Mouse (Mus musculus) kidney, embryonic 16.5 days (tissue): ENCODE data around the gene Fkbp1a. TPM values are rescaled to one million over a fixed set of nuclear protein-coding genes. Genes with fewer than 3 reads are reported as not detected.
A peak's percentile ranks its signal among the peaks of the same experiment; 100 is the strongest.

Experiments used
- ATAC-seq: fragments of 200-750 bp; cut with Nextera tagmentation; 2 replicates; pipeline ENCODE4 v1.8.0; 2017; ENCODE audit warnings: moderate TSS enrichment; ENCODE audit not compliant: low FRiP score, low TSS enrichment
- H3K27ac ChIP-seq: fragments of 300-500 bp; sonication (generic); 2 replicates; pipeline ENCODE4 v1.5.1; 2014; ENCODE audit warnings: low read length
- H3K27me3 ChIP-seq: fragments of 300-500 bp; sonication (generic); 2 replicates; pipeline ENCODE4 v1.6.1; 2014; ENCODE audit warnings: low read length, control low read depth, mixed read lengths; ENCODE audit not compliant: insufficient read depth
- H3K36me3 ChIP-seq: fragments of 300-500 bp; sonication (generic); 2 replicates; pipeline ENCODE4 v1.6.1; 2014; ENCODE audit warnings: low read length, control low read depth, mixed read lengths; ENCODE audit not compliant: insufficient read depth
- H3K4me1 ChIP-seq: fragments of 300-500 bp; sonication (generic); 2 replicates; pipeline ENCODE4 v1.6.1; 2014; ENCODE audit warnings: low read length, control low read depth, mixed read lengths; ENCODE audit not compliant: insufficient read depth
- H3K4me2 ChIP-seq: fragments of 300-500 bp; sonication (generic); replicated peaks from 2 replicates; pipeline ENCODE4 v1.6.1; 2014; ENCODE audit warnings: low read depth, low read length
- H3K4me3 ChIP-seq: fragments of 300-500 bp; sonication (generic); 2 replicates; pipeline ENCODE4 v1.5.1; 2014; ENCODE audit warnings: mild to moderate bottlenecking, low read length
- H3K9ac ChIP-seq: fragments of 300-500 bp; sonication (generic); replicated peaks from 2 replicates; pipeline ENCODE4 v1.6.1; 2014; ENCODE audit warnings: low read length
- H3K9me3 ChIP-seq: fragments of 300-500 bp; sonication (generic); 2 replicates; pipeline ENCODE4 v1.6.1; 2016; ENCODE audit warnings: low read length, control low read depth
- WGBS: fragments of 180-500 bp; shearing (Covaris S2); extraction: QIAGEN DNeasy Blood & Tissue Kit; methylation state at CpG from one replicate; pipeline ENCODE4 v1.1.7; 2014; 5-methylcytosine and 5-hydroxymethylcytosine counted together
- polyA plus RNA-seq: library from polyadenylated mRNA; unstranded; fragments of >200 nt; fragmentation: Nextera tagmentation; extraction: Ambion mirVana; gene quantifications from 2 replicates; pipeline ENCODE4 v1.2.1, GENCODE M21; 2015

Gene Fkbp1a
- polyA plus RNA-seq = 723 and 752 TPM in 2 replicates

DNA sequence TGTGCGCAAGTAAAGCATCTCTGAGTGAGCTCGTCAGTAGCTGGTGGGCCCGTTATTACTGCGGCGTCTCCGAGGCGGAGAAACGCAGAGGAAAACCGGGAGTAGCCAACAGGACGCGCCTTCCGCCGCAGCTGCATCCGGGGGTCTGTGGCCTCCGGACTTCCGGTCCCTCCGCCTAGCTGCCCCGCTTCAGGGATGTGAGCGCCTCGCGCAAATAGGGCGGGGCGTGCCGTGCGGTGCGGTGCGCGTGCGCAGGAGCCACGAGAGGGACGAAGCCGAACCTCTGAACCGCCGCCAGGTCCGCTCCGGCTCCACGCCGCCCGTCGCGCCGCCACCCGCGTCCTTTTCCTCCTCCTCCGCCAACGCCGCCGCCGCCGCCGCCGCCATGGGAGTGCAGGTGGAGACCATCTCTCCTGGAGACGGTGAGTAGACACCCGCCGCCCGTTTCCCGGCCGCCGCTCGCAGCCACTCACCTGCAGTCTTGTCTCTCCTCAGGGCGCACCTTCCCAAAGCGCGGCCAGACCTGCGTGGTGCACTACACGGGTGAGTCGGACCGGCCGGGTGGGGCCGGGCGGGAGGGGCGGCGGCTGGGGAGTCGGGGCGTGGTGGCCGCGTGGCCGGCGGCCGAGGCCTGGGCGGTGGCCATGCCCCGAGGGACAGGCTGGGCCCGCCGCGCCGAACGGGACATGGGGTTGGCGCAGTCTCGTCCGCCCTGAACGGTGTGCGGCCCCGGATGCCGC is at the start of gene Fkbp1a:
TSS of gene Fkbp1a (plus strand) at position 161 of the 740 bp plus-strand sequence.
- H3K36me3 ChIP-seq = peaks cover 20% of the 10 kb centered on the region
- under 1% methylated on average over 93 of the region's 93 CpGs for WGBS
- H3K4me1 ChIP-seq = peaks cover 38% of the 10 kb centered on the region
- H3K27ac ChIP-seq = peak within 1 kb of the TSS; percentile 95
- peak within 1 kb of the TSS; percentile 80 for H3K4me2 ChIP-seq
- peak within 1 kb of the TSS; percentile 97 for H3K9ac ChIP-seq
- peak; percentile 96 for ATAC-seq
- H3K4me3 ChIP-seq = peak within 1 kb of the TSS; percentile 89
- H3K27me3 ChIP-seq = no peaks in the 10 kb centered on the region
- H3K9me3 ChIP-seq = no peaks in the 10 kb centered on the region

DNA sequence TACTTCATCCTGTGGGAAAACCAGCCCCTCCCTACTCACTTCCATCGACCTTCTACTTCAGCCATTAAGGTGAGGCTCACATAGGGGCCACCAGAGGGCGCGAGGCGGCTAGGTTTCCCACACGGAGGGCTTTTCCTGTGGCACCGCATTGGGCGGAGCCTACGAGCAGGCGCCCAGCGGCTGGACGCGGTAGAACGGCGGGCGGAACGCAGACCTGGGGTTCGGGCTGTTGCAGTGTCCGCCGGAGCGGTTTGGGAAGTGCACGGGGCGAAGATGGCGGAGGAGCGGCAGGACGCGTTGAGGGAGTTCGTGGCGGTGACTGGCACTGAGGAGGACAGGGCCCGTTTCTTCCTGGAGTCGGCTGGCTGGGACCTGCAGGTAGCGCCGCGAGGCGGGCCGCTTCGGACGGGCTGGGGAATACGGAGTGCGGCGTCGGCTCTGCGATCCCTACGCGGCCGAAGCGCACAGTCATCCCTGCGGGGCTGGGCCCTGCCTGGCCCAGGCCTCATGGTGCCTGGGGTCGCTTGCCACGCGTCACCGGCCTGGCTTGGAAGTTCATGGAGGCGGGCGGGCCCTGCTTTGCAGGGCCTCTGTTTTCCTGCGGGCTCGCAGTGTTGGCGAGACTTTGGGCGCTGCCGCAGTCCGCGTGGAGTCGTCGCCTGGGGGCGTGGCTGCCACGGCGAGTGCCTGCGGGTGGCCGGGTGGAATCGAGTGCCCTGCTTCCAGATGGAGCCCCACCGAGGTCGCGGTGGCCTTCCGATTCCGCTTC is 48.1 kb upstream of the Fkbp1a start, which contains the start of gene Nsfl1c:
TSS of gene Nsfl1c (plus strand) at position 148 of the 769 bp plus-strand sequence.
- Histone ChIP-seq H3K9ac (peak within 1 kb of the TSS; percentile 73), H3K4me2 (peak within 1 kb of the TSS; percentile 82), H3K27me3 (peaks cover 2% of the 10 kb centered on the region; the same call in 1 of the 2 replicates), H3K4me1 (peaks cover 15% of the 10 kb centered on the region), H3K4me3 (peak within 1 kb of the TSS; percentile 73), H3K36me3 (peaks cover 8% of the 10 kb centered on the region; the same call in 1 of the 2 replicates), H3K9me3 (no peaks in the 10 kb centered on the region), H3K27ac (peak within 1 kb of the TSS; percentile 33; the same call in 1 of the 2 replicates)
- ATAC-seq = peak; percentile 99
- WGBS = under 1% methylated on average over 69 of the region's 73 CpGs

DNA sequence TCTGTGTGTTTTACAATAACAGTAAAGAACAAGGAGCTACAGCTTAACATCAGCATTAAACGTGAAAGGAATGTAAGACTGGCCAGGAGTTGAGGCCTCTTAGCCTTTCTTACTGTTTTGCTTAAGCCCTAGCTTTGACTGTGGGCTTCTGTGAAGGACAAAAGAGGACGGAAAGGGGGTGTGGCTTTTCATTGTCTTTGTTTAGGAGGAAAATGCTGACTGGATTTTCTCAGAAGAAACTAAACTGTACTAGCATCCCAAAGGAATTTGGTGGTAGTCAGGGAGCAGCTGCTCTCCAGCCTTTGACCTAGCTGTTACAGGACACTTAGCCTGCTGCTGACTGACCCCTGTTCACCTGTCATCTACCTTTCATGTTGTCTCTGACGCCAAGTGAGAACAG is 43.9 kb upstream of the Fkbp1a start:
- H3K9me3 ChIP-seq = no peaks in the 10 kb centered on the region
- no peaks in the 10 kb centered on the region for H3K27me3 ChIP-seq
- ATAC-seq = no peak
- H3K27ac ChIP-seq = no peak overlapping the region
- no peak overlapping the region for H3K4me3 ChIP-seq
- H3K4me2 ChIP-seq = no peak overlapping the region
- H3K36me3 ChIP-seq = peaks cover 34% of the 10 kb centered on the region
- no peak overlapping the region for H3K9ac ChIP-seq
- peaks cover 15% of the 10 kb centered on the region for H3K4me1 ChIP-seq
- WGBS = 62% methylated on average over 3 of the region's 3 CpGs

DNA sequence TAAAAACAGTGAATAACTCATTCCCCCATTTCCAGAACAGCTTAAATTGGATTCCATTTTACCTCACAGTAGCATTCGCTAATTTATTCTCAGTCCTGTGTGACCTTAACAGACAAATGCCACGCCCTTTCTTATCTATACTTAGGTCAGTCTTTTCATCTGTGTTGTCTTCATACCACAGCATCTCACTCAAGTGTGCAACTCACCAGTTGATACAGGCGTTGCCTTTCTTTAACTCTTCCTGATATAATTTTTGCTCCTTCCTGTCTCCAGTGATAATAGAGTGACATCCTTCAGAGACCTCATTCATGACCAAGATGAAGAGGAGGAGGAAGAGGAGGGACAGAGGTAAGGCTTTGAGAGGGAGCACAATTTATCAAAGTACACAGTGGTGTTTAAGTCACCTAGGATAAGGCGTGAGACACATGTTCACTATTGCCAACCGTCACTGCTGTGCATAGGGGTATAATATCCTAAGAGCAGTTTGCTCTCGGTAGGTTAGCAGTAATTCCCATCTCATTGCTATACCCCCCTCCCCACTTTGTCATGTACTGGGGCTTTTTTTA is 41.8 kb upstream of the Fkbp1a start:
- Histone ChIP-seq H3K36me3 (peaks cover 52% of the 10 kb centered on the region), H3K9ac (no peak overlapping the region), H3K27me3 (no peaks in the 10 kb centered on the region), H3K4me1 (peaks cover 7% of the 10 kb centered on the region; the same call in 1 of the 2 replicates), H3K9me3 (no peaks in the 10 kb centered on the region), H3K4me3 (no peak overlapping the region), H3K4me2 (no peak overlapping the region), H3K27ac (no peak overlapping the region)
- WGBS = 90% methylated on average over 6 of the region's 6 CpGs
- no peak for ATAC-seq

DNA sequence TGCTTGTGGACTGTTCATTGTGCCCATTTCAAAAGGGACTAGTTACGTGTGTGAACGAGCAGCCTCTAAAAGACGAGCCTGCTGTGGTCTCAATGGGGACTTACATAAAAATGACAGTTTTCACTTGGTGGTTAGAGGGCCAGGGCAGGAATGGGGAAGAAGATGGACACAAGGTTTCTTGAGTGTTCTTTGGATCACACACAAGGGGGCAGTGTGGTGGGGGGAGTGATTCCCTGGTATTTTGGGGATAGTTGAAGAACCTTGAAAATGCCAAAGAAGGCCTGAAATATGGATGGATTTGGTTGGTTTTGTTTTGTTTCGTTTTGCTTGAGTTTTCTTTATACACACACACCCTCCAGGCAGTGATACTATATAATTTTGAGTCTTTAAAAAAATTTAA is 38.1 kb upstream of the Fkbp1a start:
- 86% methylated on average over 4 of the region's 4 CpGs for WGBS
- no peak overlapping the region for H3K4me3 ChIP-seq
- no peak overlapping the region for H3K9ac ChIP-seq
- H3K4me1 ChIP-seq = no peaks in the 10 kb centered on the region
- H3K4me2 ChIP-seq = no peak overlapping the region
- no peaks in the 10 kb centered on the region for H3K9me3 ChIP-seq
- H3K36me3 ChIP-seq = peaks cover 71% of the 10 kb centered on the region
- no peaks in the 10 kb centered on the region for H3K27me3 ChIP-seq
- ATAC-seq = no peak
- no peak overlapping the region for H3K27ac ChIP-seq

DNA sequence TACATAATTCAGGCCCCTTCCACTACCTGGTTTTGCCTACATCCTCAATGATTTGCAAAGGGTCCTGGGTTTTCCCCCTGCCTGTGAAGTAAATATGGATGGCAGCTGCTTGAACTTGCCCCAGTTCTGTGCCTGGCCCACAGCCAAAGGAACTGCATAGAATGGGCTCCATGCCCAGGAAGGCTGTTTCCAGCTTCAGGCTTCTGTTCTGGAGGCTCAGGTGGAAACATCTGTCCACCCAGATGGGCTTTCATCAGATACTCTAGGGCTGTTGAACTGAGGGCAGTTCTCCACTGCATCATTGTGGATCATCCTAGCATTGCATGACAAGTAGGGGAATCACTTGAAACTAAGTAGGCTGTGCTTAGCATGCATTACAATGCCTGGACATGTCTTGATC is 30.1 kb upstream of the Fkbp1a start:
- no peaks in the 10 kb centered on the region for H3K9me3 ChIP-seq
- H3K4me2 ChIP-seq = no peak overlapping the region
- no peak overlapping the region for H3K4me3 ChIP-seq
- no peaks in the 10 kb centered on the region for H3K27me3 ChIP-seq
- 0 out of 2 replicates have a peak, but pooled peaks have one; percentile 49 for ATAC-seq
- no peak overlapping the region for H3K27ac ChIP-seq
- no peak overlapping the region for H3K9ac ChIP-seq
- H3K4me1 ChIP-seq = no peaks in the 10 kb centered on the region
- peaks cover 67% of the 10 kb centered on the region for H3K36me3 ChIP-seq

DNA sequence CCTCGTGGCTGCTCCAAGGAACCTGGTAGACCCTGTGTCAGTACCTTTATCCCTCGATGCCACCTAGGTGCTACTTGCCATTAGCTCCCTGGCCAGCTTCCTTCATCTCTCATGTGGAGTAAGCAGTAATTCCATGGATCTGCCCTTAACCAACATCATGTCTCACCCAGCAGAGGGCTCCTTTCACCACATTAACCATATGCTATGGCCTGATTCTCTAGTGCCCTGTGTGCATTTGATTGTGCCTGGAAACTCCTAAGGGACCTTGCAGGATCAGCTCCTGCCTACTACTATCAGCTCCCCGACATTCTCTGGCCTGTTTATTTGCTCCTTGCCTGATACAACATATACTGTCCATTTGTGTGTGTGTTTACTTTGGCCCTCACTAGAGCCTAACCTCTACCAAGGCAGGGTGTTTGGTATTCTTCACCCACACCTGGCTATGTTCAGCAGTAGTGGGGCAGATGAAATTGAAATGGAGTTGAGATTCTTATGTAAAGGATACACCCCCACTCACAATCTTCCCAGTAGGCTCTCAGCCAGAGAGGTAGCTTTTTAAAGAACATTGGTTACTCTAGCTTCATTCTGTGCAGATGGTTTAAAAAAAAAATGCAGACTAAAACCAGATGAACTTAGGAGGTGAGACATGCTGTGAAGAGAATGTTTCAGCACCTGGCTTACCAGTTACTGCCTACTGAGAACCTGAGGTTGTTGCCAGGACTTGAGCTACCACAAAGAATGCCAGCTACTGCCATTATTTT is 28.6 kb upstream of the Fkbp1a start:
- ATAC-seq = no peak
- no peaks in the 10 kb centered on the region for H3K27me3 ChIP-seq
- no peak overlapping the region for H3K27ac ChIP-seq
- H3K9ac ChIP-seq = no peak overlapping the region
- no peak overlapping the region for H3K4me3 ChIP-seq
- H3K9me3 ChIP-seq = no peaks in the 10 kb centered on the region
- H3K4me2 ChIP-seq = no peak overlapping the region
- peaks cover 59% of the 10 kb centered on the region for H3K36me3 ChIP-seq
- no peaks in the 10 kb centered on the region for H3K4me1 ChIP-seq
- 88% methylated on average over 3 of the region's 3 CpGs for WGBS

DNA sequence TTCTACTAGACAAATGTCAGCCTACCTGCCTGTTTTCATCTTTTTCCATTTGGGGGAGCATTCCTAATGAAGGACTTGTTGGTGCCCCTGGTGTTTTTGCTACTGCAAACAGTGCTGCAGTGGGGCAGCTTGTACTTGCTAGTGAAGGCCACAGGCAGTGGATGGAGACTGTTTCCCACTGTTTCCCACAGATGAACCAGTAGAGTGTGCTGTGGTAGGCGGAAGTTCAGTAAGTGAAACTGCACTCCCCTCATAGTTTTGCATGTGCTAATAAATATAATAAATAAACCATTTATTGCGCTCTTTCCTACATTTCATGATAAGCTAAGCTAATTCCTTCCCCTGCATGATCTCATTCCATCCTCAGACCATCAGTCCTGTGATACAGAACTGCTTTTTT is 23.3 kb upstream of the Fkbp1a start:
- WGBS = 84% methylated on average over 2 of the region's 2 CpGs
- H3K36me3 ChIP-seq = peaks cover 27% of the 10 kb centered on the region

DNA sequence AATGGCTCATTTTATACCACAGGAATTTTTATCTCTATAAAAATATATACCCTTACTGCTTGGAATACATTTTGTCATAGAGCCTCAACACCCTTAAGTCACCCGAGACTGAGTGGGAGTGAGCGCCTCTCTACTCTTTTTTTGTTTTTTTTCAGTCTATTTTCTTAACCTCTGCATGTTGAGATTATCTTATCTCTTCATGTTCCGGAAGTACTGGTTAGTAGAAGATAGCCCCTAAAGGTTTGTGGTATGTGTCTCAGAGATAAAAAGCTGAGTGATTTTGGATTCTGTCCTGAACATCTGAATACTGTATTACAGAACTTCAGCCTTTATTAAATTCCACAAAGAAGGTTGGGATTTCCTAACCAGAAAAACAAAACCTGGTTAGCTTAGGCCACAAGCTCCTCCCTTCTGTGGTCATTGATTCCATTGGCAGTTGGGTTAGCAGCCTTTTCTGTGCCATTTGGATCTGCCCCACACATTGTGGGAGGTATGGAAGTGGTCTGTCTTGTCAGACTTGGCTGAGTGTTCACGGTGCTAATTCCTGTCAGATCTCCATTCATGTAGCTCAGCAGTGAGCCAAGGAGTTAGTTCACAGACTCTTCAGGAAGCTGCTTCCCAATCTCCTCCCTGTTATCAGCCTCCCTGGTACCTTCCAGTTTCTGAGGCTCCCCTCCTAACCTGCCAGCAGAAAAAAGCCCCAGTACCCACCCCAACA is 17.8 kb upstream of the Fkbp1a start:
- H3K9me3 ChIP-seq = no peaks in the 10 kb centered on the region
- H3K4me3 ChIP-seq = no peak overlapping the region
- no peaks in the 10 kb centered on the region for H3K4me1 ChIP-seq
- H3K4me2 ChIP-seq = no peak overlapping the region
- 48% methylated on average over 4 of the region's 4 CpGs for WGBS
- ATAC-seq = no peak
- H3K36me3 ChIP-seq = peaks cover 10% of the 10 kb centered on the region
- no peak overlapping the region for H3K9ac ChIP-seq
- H3K27me3 ChIP-seq = no peaks in the 10 kb centered on the region
- no peak overlapping the region for H3K27ac ChIP-seq

More for the DNA sequence above, 23.3 kb upstream of the Fkbp1a start:
- H3K27ac ChIP-seq = no peak overlapping the region
- H3K27me3 ChIP-seq = no peaks in the 10 kb centered on the region
- no peaks in the 10 kb centered on the region for H3K4me1 ChIP-seq
- no peak for ATAC-seq
- no peak overlapping the region for H3K4me2 ChIP-seq
- no peak overlapping the region for H3K9ac ChIP-seq
- H3K4me3 ChIP-seq = no peak overlapping the region
- H3K9me3 ChIP-seq = no peaks in the 10 kb centered on the region
